Mouse (Mus musculus) stomach, postnatal 0 days (tissue): ENCODE data around the gene Azgp1. TPM values are rescaled to one million over a fixed set of nuclear protein-coding genes. Genes with fewer than 3 reads are reported as not detected.
"Not testable (repeated sequence)": the region's sequence is repeated elsewhere in the genome, so short reads cannot be mapped to it uniquely, and the experiment has no call there.

Source experiments
- ATAC-seq: fragments of 200-750 bp; cut with Nextera tagmentation; 2 replicates; pipeline ENCODE4 v1.8.0; 2017; ENCODE audit not compliant: low FRiP score, low TSS enrichment
- DNase-seq: peaks from one replicate; pipeline ENCODE4 v3.0.0-alpha.2; 2016; ENCODE audit warnings: low spot score
- H3K27ac ChIP-seq: fragments of 300-500 bp; sonication (generic); replicated peaks from 2 replicates; pipeline ENCODE4 v1.5.1; 2014; ENCODE audit warnings: mild to moderate bottlenecking, control low read depth
- H3K27me3 ChIP-seq: fragments of 300-500 bp; sonication (generic); 2 replicates; pipeline ENCODE4 v1.6.1; 2014; ENCODE audit warnings: low read length; ENCODE audit not compliant: control insufficient read depth, insufficient read depth
- H3K36me3 ChIP-seq: fragments of 300-500 bp; sonication (generic); 2 replicates; pipeline ENCODE4 v1.6.1; 2014; ENCODE audit warnings: low read length, mixed read lengths; ENCODE audit not compliant: control insufficient read depth, insufficient read depth
- H3K4me1 ChIP-seq: fragments of 300-500 bp; sonication (generic); replicated peaks from 2 replicates; pipeline ENCODE4 v1.6.1; 2014; ENCODE audit warnings: antibody characterized with exemption; ENCODE audit not compliant: control insufficient read depth, insufficient read depth
- H3K4me2 ChIP-seq: fragments of 300-500 bp; sonication (generic); replicated peaks from 2 replicates; pipeline ENCODE4 v1.6.1; 2014; ENCODE audit warnings: low read depth, mild to moderate bottlenecking, control low read depth, moderate library complexity
- H3K4me3 ChIP-seq: fragments of 300-500 bp; sonication (generic); 2 replicates; pipeline ENCODE4 v1.5.1; 2014; ENCODE audit warnings: low read depth, low read length, control low read depth
- H3K9ac ChIP-seq: fragments of 300-500 bp; sonication (generic); 2 replicates; pipeline ENCODE4 v1.6.1; 2014; ENCODE audit warnings: mild to moderate bottlenecking, low read length, control low read depth, mixed read lengths
- H3K9me3 ChIP-seq: fragments of 300-500 bp; sonication (generic); 2 replicates; pipeline ENCODE4 v1.6.1; 2016; ENCODE audit warnings: low read length; ENCODE audit not compliant: control insufficient read depth
- CTCF ChIP-seq: IDR thresholded peaks from 2 replicates; pipeline ENCODE4 v1.5.1; 2016; ENCODE audit warnings: antibody characterized with exemption, low read depth, mild to moderate bottlenecking, moderate library complexity
- EP300 ChIP-seq: optimal IDR thresholded peaks from 2 replicates; pipeline ENCODE3; 2016; ENCODE audit warnings: antibody characterized with exemption
- WGBS: fragments of 180-500 bp; shearing (Covaris S2); extraction: QIAGEN DNeasy Blood & Tissue Kit; methylation state at CpG from one replicate; pipeline ENCODE4 v1.1.7; 2014; 5-methylcytosine and 5-hydroxymethylcytosine counted together
- polyA plus RNA-seq: library from polyadenylated mRNA; unstranded; fragments of >200 nt; fragmentation: Nextera tagmentation; extraction: Ambion mirVana; gene quantifications from 2 replicates; pipeline ENCODE4 v1.2.1, GENCODE M21; 2015

Azgp1 gene
- polyA plus RNA-seq = 1.1 and 1.5 TPM in 2 replicates

DNA sequence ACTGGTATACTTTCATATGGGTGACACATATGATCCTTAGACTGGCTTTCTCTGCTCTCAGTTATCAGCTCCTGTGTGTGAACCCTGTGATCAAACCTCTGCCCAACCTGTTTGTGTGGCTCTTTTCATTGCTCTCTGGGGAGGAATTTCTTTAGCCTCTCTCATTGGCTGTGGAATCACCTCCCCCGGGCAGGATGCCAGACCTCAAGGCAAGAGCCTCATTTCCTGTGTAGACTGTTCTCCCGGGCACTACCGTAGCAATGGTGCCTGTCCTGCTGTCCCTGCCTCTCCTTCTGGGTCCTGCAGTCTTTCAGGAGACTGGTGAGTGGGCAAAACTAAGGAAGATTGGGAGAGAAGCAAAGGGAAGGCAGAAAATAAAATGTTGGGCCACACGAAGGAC, at the start of gene Azgp1:
Azgp1 (plus strand) TSS at position 221 of the 400 bp plus-strand sequence.
- Histone ChIP-seq H3K4me1 (no peaks in the 10 kb centered on the region), H3K27ac (no peak within 1 kb of the TSS), H3K9me3 (no peaks in the 10 kb centered on the region), H3K4me2 (no peak within 1 kb of the TSS), H3K36me3 (no peaks in the 10 kb centered on the region), H3K27me3 (no peaks in the 10 kb centered on the region), H3K9ac (no peak within 1 kb of the TSS), H3K4me3 (no peak within 1 kb of the TSS)
- ATAC-seq (0 out of 2 replicates have a peak, but pooled peaks have one; percentile 40), DNase-seq (peak; percentile 34)
- WGBS = 53% methylated on average over 4 of the region's 4 CpGs
- TF ChIP-seq CTCF = no peak
- no peak for TF ChIP-seq EP300

GRCm38 (mm10) chr5:137933934-137934333, 47.4 kb upstream of the Azgp1 start:
- not testable (repeated sequence) for H3K36me3 ChIP-seq, H3K4me1 ChIP-seq, ATAC-seq, H3K4me2 ChIP-seq, H3K9ac ChIP-seq, H3K27ac ChIP-seq, H3K4me3 ChIP-seq, H3K9me3 ChIP-seq, DNase-seq, H3K27me3 ChIP-seq
- WGBS = 66% methylated on average over 2 of the region's 2 CpGs

DNA sequence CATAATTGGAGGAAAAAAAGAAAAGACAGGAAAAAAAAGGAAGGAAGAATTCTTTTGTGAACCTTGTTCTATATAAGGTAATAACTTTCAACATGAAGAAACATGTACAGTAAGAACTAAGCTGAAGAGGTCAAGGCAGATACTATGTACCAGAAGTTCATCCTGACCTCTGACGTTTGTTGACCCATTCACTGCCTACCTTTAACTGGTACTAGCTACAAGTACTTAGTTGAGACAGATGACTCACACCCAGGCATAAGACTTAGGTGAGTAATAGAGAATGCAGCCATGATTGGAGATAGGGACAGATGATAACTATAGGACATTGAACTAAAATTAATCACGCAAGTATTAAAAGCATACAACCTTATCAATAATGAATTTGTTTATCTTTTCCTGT, 44.8 kb upstream of the Azgp1 start:
- Histone ChIP-seq H3K4me2 (no peak overlapping the region), H3K36me3 (no peaks in the 10 kb centered on the region), H3K27ac (no peak overlapping the region), H3K9ac (no peak overlapping the region), H3K4me3 (no peak overlapping the region), H3K4me1 (no peaks in the 10 kb centered on the region; the same call in 1 of the 2 replicates), H3K9me3 (no peaks in the 10 kb centered on the region), H3K27me3 (no peaks in the 10 kb centered on the region)
- WGBS = 65% methylated on average over 2 of the region's 2 CpGs
- DNase-seq = no peak
- ATAC-seq = peak; percentile 82
- no peak for TF ChIP-seq EP300
- no peak for TF ChIP-seq CTCF

DNA sequence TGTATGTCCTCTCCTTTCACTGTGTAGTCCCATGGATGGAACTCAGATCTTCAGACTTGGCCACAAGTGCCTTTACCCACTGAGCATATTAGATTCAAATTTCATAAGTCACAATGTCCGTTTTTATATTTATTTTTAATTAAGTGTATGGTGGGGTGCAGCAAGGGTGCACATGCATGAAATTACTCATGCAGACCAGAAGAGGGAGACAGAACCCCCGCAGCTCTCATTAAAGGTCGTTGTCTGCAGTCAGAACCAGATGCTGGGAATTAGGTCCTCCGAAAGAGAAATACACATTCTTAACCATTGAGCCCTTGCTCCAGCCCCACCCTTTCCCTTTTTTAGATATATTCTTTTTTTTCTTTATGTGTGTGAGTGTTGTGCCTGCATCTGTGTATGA, 44.1 kb upstream of the Azgp1 start:
- TF ChIP-seq CTCF (peak; percentile 51), EP300 (no peak)
- H3K36me3 ChIP-seq = no peaks in the 10 kb centered on the region
- H3K4me1 ChIP-seq = no peaks in the 10 kb centered on the region; the same call in 1 of the 2 replicates
- no peak overlapping the region for H3K4me3 ChIP-seq
- H3K9me3 ChIP-seq = no peaks in the 10 kb centered on the region
- DNase-seq (no peak), ATAC-seq (no peak)
- no peak overlapping the region for H3K4me2 ChIP-seq
- no peak overlapping the region for H3K9ac ChIP-seq
- no peaks in the 10 kb centered on the region for H3K27me3 ChIP-seq
- WGBS = 68% methylated on average over 4 of the region's 4 CpGs
- H3K27ac ChIP-seq = no peak overlapping the region

GRCm38 (mm10) chr5:137940948-137941347, 40.4 kb upstream of the Azgp1 start:
- no peak overlapping the region for H3K4me2 ChIP-seq
- ATAC-seq (peak; percentile 29; the same call in 1 of the 2 replicates), DNase-seq (no peak)
- H3K4me3 ChIP-seq = no peak overlapping the region
- no peaks in the 10 kb centered on the region for H3K27me3 ChIP-seq
- H3K9me3 ChIP-seq = no peaks in the 10 kb centered on the region
- no peaks in the 10 kb centered on the region; the same call in 1 of the 2 replicates for H3K4me1 ChIP-seq
- TF ChIP-seq EP300 (no peak), CTCF (no peak)
- no peaks in the 10 kb centered on the region for H3K36me3 ChIP-seq
- 43% methylated on average over 4 of the region's 4 CpGs for WGBS
- H3K27ac ChIP-seq = no peak overlapping the region
- no peak overlapping the region for H3K9ac ChIP-seq

DNA sequence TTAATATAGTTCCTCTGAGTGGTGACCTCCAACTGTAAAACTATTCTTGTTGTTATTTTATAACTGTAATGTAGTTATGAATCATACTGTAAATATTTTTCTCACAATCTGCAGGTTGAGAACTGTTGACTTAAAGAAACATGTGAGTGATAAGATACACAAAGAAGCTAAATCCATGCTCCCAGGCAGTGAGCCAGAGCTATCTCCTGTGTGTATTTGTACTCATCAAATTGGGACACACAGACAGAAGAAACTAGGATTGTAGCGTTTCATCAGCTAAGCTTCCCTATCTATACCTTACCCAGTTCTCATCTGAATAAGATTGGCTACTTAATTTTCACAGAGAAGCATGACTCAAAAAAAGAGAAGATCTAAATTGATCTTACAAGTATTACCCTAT, 38.2 kb upstream of the Azgp1 start:
- no peaks in the 10 kb centered on the region for H3K9me3 ChIP-seq
- DNase-seq (no peak), ATAC-seq (no peak)
- H3K4me2 ChIP-seq = no peak overlapping the region
- H3K4me3 ChIP-seq = no peak overlapping the region
- no peak overlapping the region for H3K27ac ChIP-seq
- H3K9ac ChIP-seq = no peak overlapping the region
- TF ChIP-seq EP300 = no peak
- no peak for TF ChIP-seq CTCF
- H3K4me1 ChIP-seq = no peaks in the 10 kb centered on the region; the same call in 1 of the 2 replicates
- 41% methylated on average over 1 of the region's 1 CpGs for WGBS
- H3K36me3 ChIP-seq = no peaks in the 10 kb centered on the region
- H3K27me3 ChIP-seq = no peaks in the 10 kb centered on the region
